Mouse (Mus musculus): ENCODE data around the gene Ampd2.

GRCm38 (mm10) chr3:108026597-108026996 is 59.9 kb downstream of the Ampd2 start:
- TF ChIP-seq CTCF (IDR thresholded peaks at IDR 0.05; ENCODE audit: extremely low read depth, insufficient read depth, insufficient read length, insufficient replicate concordance) (no peak), POLR2A (IDR thresholded peaks at IDR 0.05; ENCODE audit: low read depth, low read length) (no peak)

All from spleen, adult 2 months (tissue).